Mouse (Mus musculus) bone marrow, adult 2 months (tissue): ENCODE data around the gene Col6a5.

Experiments used
- CTCF ChIP-seq: fragments of 200-500 bp; IDR thresholded peaks from 2 replicates; pipeline ENCODE4 v1.5.1; 2011; ENCODE audit warnings: low read length, control low read depth; ENCODE audit not compliant: control insufficient read depth, insufficient read depth
- POLR2A ChIP-seq: fragments of 200-500 bp; IDR thresholded peaks from 2 replicates; pipeline ENCODE4 v1.6.1; 2011; ENCODE audit warnings: low read depth, mild to moderate bottlenecking, control low read depth, low read length, borderline replicate concordance; ENCODE audit not compliant: control insufficient read depth

DNA sequence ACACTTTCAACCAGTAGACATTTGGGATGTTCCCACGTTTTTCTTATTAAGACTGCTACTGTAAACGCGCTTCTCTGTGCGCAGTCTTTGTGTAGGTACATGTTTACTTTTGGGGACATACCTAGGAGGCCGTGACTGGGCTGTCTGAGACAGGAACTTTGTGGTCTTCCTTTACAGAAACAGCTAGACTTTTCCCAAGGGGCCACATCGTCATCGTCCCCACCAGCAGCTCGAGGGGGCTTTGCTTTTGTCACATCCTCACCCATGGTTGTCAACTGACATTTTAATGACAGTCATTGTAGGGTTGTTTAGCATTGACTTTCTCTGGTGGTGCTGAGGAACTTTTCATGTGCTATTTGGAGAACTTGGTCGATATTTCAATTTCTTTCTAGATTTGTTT is 129.2 kb downstream of the Col6a5 start:
- TF ChIP-seq POLR2A (no peak), CTCF (no peak)
